Mouse (Mus musculus): ENCODE results near the gene Armc6. TPM values are rescaled to one million over a fixed set of nuclear protein-coding genes. Genes with fewer than 3 reads are reported as not detected.

The Armc6 gene
- 14.5 and 15.1 TPM in 2 replicates for polyA plus RNA-seq (2012; rRNA removed)

GRCm38 (mm10) chr8:70234080-70234780 lies at the start of gene Armc6, which contains the start of gene Sugp2:
TSS of gene Armc6 (minus strand) at chr8:70234466.
TSS of gene Sugp2 (plus strand) at chr8:70234226.
- DNase-seq, result peak; percentile 95
- H3K4me1 ChIP-seq (ENCODE audit: control insufficient read depth, insufficient read depth, low read length), result peaks cover 7% of the 10 kb centered on the region
- peak within 1 kb of the TSS; percentile 86 for H3K4me3 ChIP-seq (replicated peaks; ENCODE audit: extremely low read depth, low read depth, low read length)
- WGBS, result under 1% methylated on average over 67 of the region's 67 CpGs
- TF ChIP-seq POLR2A (IDR thresholded peaks at IDR 0.05; ENCODE audit: borderline replicate concordance, extremely low read depth, low read depth, low read length) (peak; percentile 84), CTCF (IDR thresholded peaks at IDR 0.05; ENCODE audit: insufficient read depth, low read length) (no peak)

GRCm38 (mm10) chr8:70283136-70284077 lies 49.1 kb upstream of the Armc6 start:
- TF ChIP-seq CTCF (IDR thresholded peaks at IDR 0.05; ENCODE audit: insufficient read depth, low read length), result no peak
- DNase-seq, result no peak
- Histone ChIP-seq H3K4me1 (ENCODE audit: control insufficient read depth, insufficient read depth, low read length) (peaks cover 8% of the 10 kb centered on the region), H3K4me3 (replicated peaks; ENCODE audit: extremely low read depth, low read depth, low read length) (peak overlapping the region; percentile 97)
- under 1% methylated on average over 55 of the region's 55 CpGs for WGBS

- DNase-seq, result peak; percentile 88
These were observed 48.4 kb upstream of the Armc6 start, which contains the start of gene Homer3 for GRCm38 (mm10) chr8:70282603-70283135. TSS of gene Homer3 (plus strand) at chr8:70282827.

GRCm38 (mm10) chr8:70281001-70281400 lies 46.7 kb upstream of the Armc6 start:
- TF ChIP-seq POLR2A (IDR thresholded peaks at IDR 0.05; ENCODE audit: borderline replicate concordance, extremely low read depth, low read depth, low read length) (no peak), CTCF (IDR thresholded peaks at IDR 0.05; ENCODE audit: insufficient read depth, low read length) (no peak)
- H3K4me1 ChIP-seq (ENCODE audit: control insufficient read depth, insufficient read depth, low read length), result peaks cover 15% of the 10 kb centered on the region
- DNase-seq, result no peak
- no peak overlapping the region for H3K4me3 ChIP-seq (replicated peaks; ENCODE audit: extremely low read depth, low read depth, low read length)
- 27% methylated on average over 3 of the region's 3 CpGs for WGBS

More at GRCm38 (mm10) chr8:70282603-70283135, 48.4 kb upstream of the Armc6 start, which contains the start of gene Homer3:
- H3K4me1 ChIP-seq (ENCODE audit: control insufficient read depth, insufficient read depth, low read length), result peaks cover 8% of the 10 kb centered on the region
- 2% methylated on average over 35 of the region's 36 CpGs for WGBS
- TF ChIP-seq CTCF (IDR thresholded peaks at IDR 0.05; ENCODE audit: insufficient read depth, low read length) (peak; percentile 11; the same call in 1 of the 2 replicates), POLR2A (IDR thresholded peaks at IDR 0.05; ENCODE audit: borderline replicate concordance, extremely low read depth, low read depth, low read length) (peak; percentile 56; the same call in 1 of the 2 replicates)
- peak within 1 kb of the TSS; percentile 97 for H3K4me3 ChIP-seq (replicated peaks; ENCODE audit: extremely low read depth, low read depth, low read length)

GRCm38 (mm10) chr8:70279266-70279665 lies 45.0 kb upstream of the Armc6 start:
- H3K4me1 ChIP-seq (ENCODE audit: control insufficient read depth, insufficient read depth, low read length), result peaks cover 15% of the 10 kb centered on the region
- DNase-seq, result no peak
- WGBS, result 43% methylated on average over 8 of the region's 8 CpGs
- no peak for TF ChIP-seq CTCF (IDR thresholded peaks at IDR 0.05; ENCODE audit: insufficient read depth, low read length)
- no peak for TF ChIP-seq POLR2A (IDR thresholded peaks at IDR 0.05; ENCODE audit: borderline replicate concordance, extremely low read depth, low read depth, low read length)
- H3K4me3 ChIP-seq (replicated peaks; ENCODE audit: extremely low read depth, low read depth, low read length), result no peak overlapping the region

- Histone ChIP-seq H3K4me3 (replicated peaks; ENCODE audit: extremely low read depth, low read depth, low read length) (no peak overlapping the region), H3K4me1 (ENCODE audit: control insufficient read depth, insufficient read depth, low read length) (peaks cover 16% of the 10 kb centered on the region)
- 48% methylated on average over 15 of the region's 15 CpGs for whole genome bisulfite sequencing
- TF ChIP-seq CTCF (IDR thresholded peaks at IDR 0.05; ENCODE audit: insufficient read depth, low read length) (no peak), POLR2A (IDR thresholded peaks at IDR 0.05; ENCODE audit: borderline replicate concordance, extremely low read depth, low read depth, low read length) (no peak)
- DNase-seq, result no peak
These were observed 43.9 kb upstream of the Armc6 start for GRCm38 (mm10) chr8:70278175-70278574.

- Histone ChIP-seq H3K4me1 (ENCODE audit: control insufficient read depth, insufficient read depth, low read length) (peaks cover 14% of the 10 kb centered on the region), H3K4me3 (replicated peaks; ENCODE audit: extremely low read depth, low read depth, low read length) (no peak overlapping the region)
- TF ChIP-seq POLR2A (IDR thresholded peaks at IDR 0.05; ENCODE audit: borderline replicate concordance, extremely low read depth, low read depth, low read length), result no peak
- no peak for TF ChIP-seq CTCF (IDR thresholded peaks at IDR 0.05; ENCODE audit: insufficient read depth, low read length)
- no peak for DNase-seq
- 65% methylated on average over 3 of the region's 3 CpGs for WGBS
These were observed 42.2 kb upstream of the Armc6 start for GRCm38 (mm10) chr8:70276476-70276875.

GRCm38 (mm10) chr8:70274350-70274749 lies 40.1 kb upstream of the Armc6 start:
- H3K4me1 ChIP-seq (ENCODE audit: control insufficient read depth, insufficient read depth, low read length), result peaks cover 14% of the 10 kb centered on the region
- H3K4me3 ChIP-seq (replicated peaks; ENCODE audit: extremely low read depth, low read depth, low read length), result no peak overlapping the region
- TF ChIP-seq CTCF (IDR thresholded peaks at IDR 0.05; ENCODE audit: insufficient read depth, low read length), result no peak
- no peak for TF ChIP-seq POLR2A (IDR thresholded peaks at IDR 0.05; ENCODE audit: borderline replicate concordance, extremely low read depth, low read depth, low read length)
- no peak for DNase-seq

- TF ChIP-seq CTCF (IDR thresholded peaks at IDR 0.05; ENCODE audit: insufficient read depth, low read length) (no peak), POLR2A (IDR thresholded peaks at IDR 0.05; ENCODE audit: borderline replicate concordance, extremely low read depth, low read depth, low read length) (no peak)
- WGBS, result 23% methylated on average over 3 of the region's 3 CpGs
- Histone ChIP-seq H3K4me3 (replicated peaks; ENCODE audit: extremely low read depth, low read depth, low read length) (no peak overlapping the region), H3K4me1 (ENCODE audit: control insufficient read depth, insufficient read depth, low read length) (peaks cover 14% of the 10 kb centered on the region)
- DNase-seq, result no peak
These were observed 38.7 kb upstream of the Armc6 start for GRCm38 (mm10) chr8:70272949-70273348.
